Mouse (Mus musculus): Measurements from ENCODE around the gene Hyal6. TPM values are rescaled to one million over a fixed set of nuclear protein-coding genes. Genes with fewer than 3 reads are reported as not detected.

The Hyal6 gene
- polyA plus RNA-seq, 1 experiment from 2014 or later, result not detected

DNA sequence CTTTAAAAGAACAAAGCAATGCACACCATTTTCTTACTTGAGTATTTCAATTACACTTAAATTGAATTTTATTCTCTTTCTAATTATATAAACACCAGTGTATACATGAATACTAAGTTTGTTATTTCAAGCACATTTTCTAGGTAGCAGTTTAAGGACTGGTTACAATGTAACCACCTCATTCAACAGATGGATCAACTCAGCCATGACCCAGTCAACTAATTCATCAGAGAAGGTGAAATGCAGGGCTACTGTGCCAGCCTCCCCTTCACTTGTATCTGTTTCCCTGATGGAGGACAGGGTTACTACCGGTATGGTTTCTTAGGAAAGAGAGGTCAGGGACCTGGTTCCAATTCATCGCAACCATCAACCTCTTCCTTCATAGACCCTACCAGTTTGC lies 33.2 kb downstream of the Hyal6 start:
- H3K4me3 ChIP-seq (replicated peaks), result no peak overlapping the region
- 83% methylated on average over 2 of the region's 2 CpGs for WGBS
- no peak for ATAC-seq (ENCODE audit: low FRiP score)

DNA sequence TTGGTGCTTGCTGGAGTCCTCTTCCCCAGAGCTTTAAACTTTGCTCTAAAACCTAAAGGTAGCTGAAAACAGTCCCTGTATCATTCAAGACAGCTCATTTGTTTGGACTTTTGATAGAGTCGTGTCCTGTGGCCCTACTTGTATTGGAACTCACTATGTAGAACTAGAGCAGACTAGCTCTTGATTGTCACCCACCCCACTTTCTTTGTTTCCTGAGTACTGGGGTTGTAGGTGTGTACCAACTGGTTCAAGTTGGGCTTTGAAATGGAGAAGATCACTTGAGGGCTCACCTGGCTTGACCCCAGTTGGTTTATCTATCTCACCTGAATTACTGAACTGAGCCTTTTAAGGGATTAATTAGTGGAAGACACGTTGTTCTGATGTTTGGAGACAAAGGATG lies 46.1 kb downstream of the Hyal6 start:
- Histone ChIP-seq H3K4me3 (replicated peaks) (no peak overlapping the region), H3K27me3 (no peaks in the 10 kb centered on the region), H3K9ac (no peak overlapping the region), H3K36me3 (replicated peaks) (no peaks in the 10 kb centered on the region), H3K9me3 (no peaks in the 10 kb centered on the region), H3K4me2 (no peak overlapping the region), H3K27ac (no peak overlapping the region), H3K4me1 (no peaks in the 10 kb centered on the region)
- WGBS, result 58% methylated on average over 2 of the region's 2 CpGs
- ATAC-seq (ENCODE audit: low FRiP score), result no peak

More for the DNA sequence above, 33.2 kb downstream of the Hyal6 start:
- Histone ChIP-seq H3K4me2 (no peak overlapping the region), H3K9me3 (no peaks in the 10 kb centered on the region), H3K27me3 (no peaks in the 10 kb centered on the region), H3K9ac (no peak overlapping the region), H3K27ac (no peak overlapping the region), H3K36me3 (replicated peaks) (no peaks in the 10 kb centered on the region), H3K4me1 (no peaks in the 10 kb centered on the region)

- no peak for ATAC-seq (ENCODE audit: low FRiP score)
- no peaks in the 10 kb centered on the region for H3K9me3 ChIP-seq
- H3K4me1 ChIP-seq, result no peaks in the 10 kb centered on the region
These were observed 57.8 kb downstream of the Hyal6 start, which contains the start of gene Spam1 for GRCm38 (mm10) chr6:24790888-24791287. Gene Spam1 (plus strand): TSS chr6:24791188.

More at GRCm38 (mm10) chr6:24790888-24791287, 57.8 kb downstream of the Hyal6 start, which contains the start of gene Spam1:
- Histone ChIP-seq H3K9ac (no peak within 1 kb of the TSS), H3K27me3 (no peaks in the 10 kb centered on the region), H3K4me2 (no peak within 1 kb of the TSS), H3K4me3 (replicated peaks) (no peak within 1 kb of the TSS), H3K36me3 (replicated peaks) (no peaks in the 10 kb centered on the region), H3K27ac (no peak within 1 kb of the TSS)

Other genes with a start within 250 kb of the Hyal6 start
- 0.62 and 0.96 TPM in 2 replicates for gene Iqub, start 218.2 kb upstream of the Hyal6 start, polyA plus RNA-seq (2016; fragmentation: Nextera tagmentation; extraction: Ambion mirVana)
- gene Ndufa5, start 205.2 kb upstream of the Hyal6 start, polyA plus RNA-seq (2016; fragmentation: Nextera tagmentation; extraction: Ambion mirVana), result 299 and 302 TPM in 2 replicates
- gene Asb15, start 205.1 kb upstream of the Hyal6 start, polyA plus RNA-seq (2016; fragmentation: Nextera tagmentation; extraction: Ambion mirVana), result not detected in 2 replicates
- not detected in 2 replicates for gene Lmod2, start 135.5 kb upstream of the Hyal6 start, polyA plus RNA-seq (2016; fragmentation: Nextera tagmentation; extraction: Ambion mirVana)
- 81.9 and 82.5 TPM in 2 replicates for gene Wasl, start 68.2 kb upstream of the Hyal6 start, polyA plus RNA-seq (2016; fragmentation: Nextera tagmentation; extraction: Ambion mirVana)
- gene Hyal4, start 15.1 kb downstream of the Hyal6 start, polyA plus RNA-seq (2016; fragmentation: Nextera tagmentation; extraction: Ambion mirVana), result not detected in 2 replicates
- not detected in 2 replicates for gene Spam1, start 57.9 kb downstream of the Hyal6 start, polyA plus RNA-seq (2016; fragmentation: Nextera tagmentation; extraction: Ambion mirVana)
- not detected in 2 replicates for gene Hyal5, start 124.8 kb downstream of the Hyal6 start, polyA plus RNA-seq (2016; fragmentation: Nextera tagmentation; extraction: Ambion mirVana)
- gene Tmem229a, start 223.1 kb downstream of the Hyal6 start, polyA plus RNA-seq (2016; fragmentation: Nextera tagmentation; extraction: Ambion mirVana), result 1.7 and 2.4 TPM in 2 replicates